21 mouse cellular contexts compared by ENCODE assay signal in the genomic region with DNA sequence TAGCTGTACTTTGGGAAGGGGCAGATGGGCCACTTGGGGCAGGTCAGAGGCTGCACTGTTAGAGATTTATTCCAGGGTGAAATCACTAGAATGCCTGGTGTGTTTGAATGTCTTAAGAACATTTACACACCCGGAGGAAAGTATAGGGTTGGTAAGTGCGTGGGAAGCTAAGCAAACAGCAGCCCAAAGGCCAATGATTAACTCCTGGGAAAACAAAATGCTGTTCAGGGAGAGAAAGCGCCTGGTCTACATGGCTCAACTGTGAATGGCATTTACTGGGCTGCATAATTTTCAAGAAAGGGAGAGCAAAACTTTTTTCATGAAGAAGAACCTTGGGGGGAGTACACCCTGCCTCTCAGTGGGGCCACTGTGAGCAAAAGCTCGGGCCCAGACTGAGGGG. TPM values are rescaled to one million over a fixed set of nuclear protein-coding genes. Genes with fewer than 3 reads are reported as not detected.
DNase-seq lines count a peak whose midpoint lies in the region; ATAC-seq and TF ChIP-seq lines count a peak whose summit lies in the region.
"Had no signal": no experiment of that assay in that cellular context is flagged by ENCODE, and none has a peak within 500 bp of the region (broad histone marks: within the 10 kb centered on the region; RNA-seq: fewer than 3 reads in every experiment).

No protein-coding gene starts in this region.

- H3K4me1 ChIP-seq in lung, embryonic 14.5 days (ENCODE audit: insufficient read depth): no peaks in the 10 kb centered on the region
- H3K4me1 ChIP-seq in kidney, embryonic 16.5 days (ENCODE audit: insufficient read depth, low read length): no peaks in the 10 kb centered on the region
- no peaks in the 10 kb centered on the region for H3K4me1 ChIP-seq in stomach, postnatal 0 days (replicated peaks; ENCODE audit: control insufficient read depth, insufficient read depth)
- H3K4me1 ChIP-seq: forebrain, embryonic 12.5 days; hindbrain, embryonic 15.5 days; limb, embryonic 10.5 days; megakaryocyte, embryonic 14.5 days had no signal

- ATAC-seq in lung, embryonic 14.5 days (ENCODE audit: insufficient read depth): 0 out of 2 replicates have a peak, but pooled peaks have one; percentile 24
- ATAC-seq in kidney, embryonic 16.5 days (ENCODE audit: low FRiP score, low TSS enrichment): peak; percentile 75; the same call in 1 of the 2 replicates
- ATAC-seq in stomach, postnatal 0 days (ENCODE audit: low FRiP score, low TSS enrichment): peak; percentile 83
- ATAC-seq: activated CD4-positive, CD25-positive, alpha-beta regulatory T cell, adult 4 months had no signal

- no peaks in the 10 kb centered on the region for H3K36me3 ChIP-seq in lung, embryonic 14.5 days (ENCODE audit: insufficient read depth)
- no peaks in the 10 kb centered on the region for H3K36me3 ChIP-seq in kidney, embryonic 16.5 days (ENCODE audit: insufficient read depth, low read length)
- H3K36me3 ChIP-seq in stomach, postnatal 0 days (ENCODE audit: control insufficient read depth, insufficient read depth, low read length): no peaks in the 10 kb centered on the region
- H3K36me3 ChIP-seq: forebrain, embryonic 12.5 days; G1E; hindbrain, embryonic 15.5 days; limb, embryonic 10.5 days had no signal

- no peak overlapping the region for H3K4me2 ChIP-seq in lung, embryonic 14.5 days
- no peak overlapping the region for H3K4me2 ChIP-seq in kidney, embryonic 16.5 days (replicated peaks; ENCODE audit: low read depth, low read length)
- no peak overlapping the region for H3K4me2 ChIP-seq in stomach, postnatal 0 days (replicated peaks; ENCODE audit: low read depth)
- H3K4me2 ChIP-seq: forebrain, embryonic 12.5 days; hindbrain, embryonic 15.5 days had no signal

- peak; percentile 24 for DNase-seq in kidney, adult 11 months
- DNase-seq in kidney, adult 18-20 months: no peak
- DNase-seq in lung, embryonic 14.5 days: no peak
- no peak for DNase-seq in lung, postnatal 25 days (ENCODE audit: low spot score)
- DNase-seq in stomach, postnatal 0 days (ENCODE audit: low spot score): peak; percentile 24
- no peak for DNase-seq in heart, postnatal 4 days
- DNase-seq: adrenal gland, postnatal 10 days; cerebellum, adult 9-11 months; heart, adult 18-20 months; heart, postnatal 36 days; midbrain, embryonic 14.5 days had no signal

- no peak overlapping the region for H3K9ac ChIP-seq in lung, embryonic 14.5 days
- H3K9ac ChIP-seq in kidney, embryonic 16.5 days (replicated peaks; ENCODE audit: low read length): no peak overlapping the region
- H3K9ac ChIP-seq in stomach, postnatal 0 days (ENCODE audit: low read length): no peak overlapping the region
- H3K9ac ChIP-seq: forebrain, embryonic 12.5 days; hindbrain, embryonic 15.5 days; liver, embryonic 14.5 days had no signal

- no peak for TF ChIP-seq EP300 in stomach, postnatal 0 days (optimal IDR thresholded peaks at IDR 0.05)

- no peaks in the 10 kb centered on the region for H3K9me3 ChIP-seq in lung, embryonic 14.5 days (ENCODE audit: low read depth, low read length)
- no peaks in the 10 kb centered on the region for H3K9me3 ChIP-seq in kidney, embryonic 16.5 days (ENCODE audit: low read length)
- H3K9me3 ChIP-seq in stomach, postnatal 0 days (ENCODE audit: control insufficient read depth, low read length): no peaks in the 10 kb centered on the region
- H3K9me3 ChIP-seq: forebrain, embryonic 12.5 days; G1E; hindbrain, embryonic 15.5 days; limb, embryonic 10.5 days; megakaryocyte, embryonic 14.5 days had no signal

- no peaks in the 10 kb centered on the region for H3K27me3 ChIP-seq in lung, embryonic 14.5 days (ENCODE audit: insufficient read depth, low read length)
- peaks cover 13% of the 10 kb centered on the region; the same call in 1 of the 2 replicates for H3K27me3 ChIP-seq in kidney, embryonic 16.5 days (ENCODE audit: insufficient read depth, low read length)
- no peaks in the 10 kb centered on the region for H3K27me3 ChIP-seq in stomach, postnatal 0 days (ENCODE audit: control insufficient read depth, insufficient read depth, low read length)
- H3K27me3 ChIP-seq: hindbrain, embryonic 15.5 days had no signal

- TF ChIP-seq CTCF in lung, embryonic 14.5 days (IDR thresholded peaks at IDR 0.05; ENCODE audit: low read depth): no peak
- no peak for TF ChIP-seq CTCF in stomach, postnatal 0 days (IDR thresholded peaks at IDR 0.05; ENCODE audit: low read depth)

- WGBS in lung, embryonic 14.5 days: 50% methylated on average over 4 of the region's 4 CpGs
- WGBS in kidney, embryonic 16.5 days: 38% methylated on average over 4 of the region's 4 CpGs
- WGBS in stomach, postnatal 0 days: 62% methylated on average over 4 of the region's 4 CpGs

- no peak overlapping the region; the same call in 1 of the 2 replicates for H3K27ac ChIP-seq in lung, embryonic 14.5 days (ENCODE audit: low read depth)
- H3K27ac ChIP-seq in kidney, embryonic 16.5 days (ENCODE audit: low read length): peak overlapping the region; percentile 64; the same call in 1 of the 2 replicates
- peak overlapping the region; percentile 58; the same call in 1 of the 2 replicates for H3K27ac ChIP-seq in stomach, postnatal 0 days (replicated peaks)
- H3K27ac ChIP-seq: forebrain, embryonic 12.5 days; hindbrain, embryonic 15.5 days; limb, embryonic 10.5 days; liver, embryonic 14.5 days had no signal

- no peak overlapping the region for H3K4me3 ChIP-seq in lung, embryonic 14.5 days (ENCODE audit: low read depth, low read length)
- no peak overlapping the region for H3K4me3 ChIP-seq in kidney, embryonic 16.5 days (ENCODE audit: low read length)
- no peak overlapping the region for H3K4me3 ChIP-seq in stomach, postnatal 0 days (ENCODE audit: low read depth, low read length)
- H3K4me3 ChIP-seq: forebrain, embryonic 12.5 days; hindbrain, embryonic 15.5 days; limb, embryonic 10.5 days; megakaryocyte, embryonic 14.5 days; myocyte had no signal

RNA-seq across cellular contexts. Expression of a gene that starts 25.6 kb away (rescaled TPM):
- 4.1 and 6.6 TPM in 2 replicates for polyA plus RNA-seq in lung, embryonic 14.5 days (2014; fragmentation: Nextera tagmentation; extraction: Ambion mirVana)
- 28.9 and 30.5 TPM in 2 replicates for polyA plus RNA-seq in kidney, embryonic 16.5 days (2015; fragmentation: Nextera tagmentation; extraction: Ambion mirVana)
- 8.2 and 8.9 TPM in 2 replicates for polyA plus RNA-seq in stomach, postnatal 0 days (2015; fragmentation: Nextera tagmentation; extraction: Ambion mirVana)
- total RNA-seq in heart, postnatal 4 days (2021): under 1 TPM; 0.18 to 0.19 TPM
- total RNA-seq: gastrocnemius, adult 8-10 months; heart, adult 18-20 months; heart, postnatal 36 days had no signal

RNA-seq across cellular contexts. Expression of a gene that starts 46.3 kb away (rescaled TPM):
- polyA plus RNA-seq in lung, embryonic 14.5 days (2014; fragmentation: Nextera tagmentation; extraction: Ambion mirVana): 12.0 and 14.0 TPM in 2 replicates
- 15.8 and 20.6 TPM in 2 replicates for polyA plus RNA-seq in kidney, embryonic 16.5 days (2015; fragmentation: Nextera tagmentation; extraction: Ambion mirVana)
- 19.3 and 24.5 TPM in 2 replicates for polyA plus RNA-seq in stomach, postnatal 0 days (2015; fragmentation: Nextera tagmentation; extraction: Ambion mirVana)
- 10 to 100 TPM; 10.4 to 12.7 TPM for total RNA-seq in heart, postnatal 4 days (2021)
- total RNA-seq: G1E had no signal
- polyA plus RNA-seq: G1E had no signal

RNA-seq across cellular contexts. Expression of a gene that starts 59.3 kb away (rescaled TPM):
- polyA plus RNA-seq in lung, embryonic 14.5 days (2014; fragmentation: Nextera tagmentation; extraction: Ambion mirVana): 7.4 and 10.6 TPM in 2 replicates
- 7.0 and 8.7 TPM in 2 replicates for polyA plus RNA-seq in kidney, embryonic 16.5 days (2015; fragmentation: Nextera tagmentation; extraction: Ambion mirVana)
- polyA plus RNA-seq in stomach, postnatal 0 days (2015; fragmentation: Nextera tagmentation; extraction: Ambion mirVana): 7.5 and 9.2 TPM in 2 replicates
- 100 to 1,000 TPM; 120 TPM for total RNA-seq in heart, postnatal 4 days (2021)

Comparison
In these comparisons a context has a peak if more than half of its experiments do, and no peak if none do; other contexts are left out.
1. DNase-seq: peak in kidney, adult 11 months (single experiment) and stomach, postnatal 0 days (single experiment); none in kidney, adult 18-20 months (single experiment), lung, embryonic 14.5 days (single experiment), lung, postnatal 25 days (single experiment) and heart, postnatal 4 days (single experiment).
2. ATAC-seq: peak in every context shown above with its lines; median percentile 83 in stomach, postnatal 0 days; 75 in kidney, embryonic 16.5 days; 24 in lung, embryonic 14.5 days.